Mouse (Mus musculus) intestine, embryonic 15.5 days (tissue): Measurements from ENCODE around the gene Chil1. TPM values are rescaled to one million over a fixed set of nuclear protein-coding genes. Genes with fewer than 3 reads are reported as not detected.

Experiments used
- ATAC-seq: fragments of 200-750 bp; cut with Nextera tagmentation; 2 replicates; pipeline ENCODE4 v1.8.0; 2017; ENCODE audit warnings: moderate TSS enrichment, moderate library complexity
- H3K27ac ChIP-seq: fragments of 300-500 bp; sonication (generic); 2 replicates; pipeline ENCODE4 v1.5.1; 2015; ENCODE audit warnings: mild to moderate bottlenecking, inconsistent platforms
- H3K27me3 ChIP-seq: fragments of 300-500 bp; sonication (generic); replicated peaks from 2 replicates; pipeline ENCODE4 v1.6.1; 2015; ENCODE audit warnings: inconsistent platforms
- H3K36me3 ChIP-seq: fragments of 300-500 bp; sonication (generic); 2 replicates; pipeline ENCODE4 v1.6.1; 2015; ENCODE audit warnings: inconsistent platforms
- H3K4me1 ChIP-seq: fragments of 300-500 bp; sonication (generic); replicated peaks from 2 replicates; pipeline ENCODE4 v1.6.1; 2015; ENCODE audit warnings: inconsistent platforms
- H3K4me2 ChIP-seq: fragments of 300-500 bp; sonication (generic); replicated peaks from 2 replicates; pipeline ENCODE4 v1.6.1; 2015; ENCODE audit warnings: mild to moderate bottlenecking, inconsistent platforms
- H3K4me3 ChIP-seq: fragments of 300-500 bp; sonication (generic); replicated peaks from 2 replicates; pipeline ENCODE4 v1.5.1; 2015; ENCODE audit warnings: inconsistent platforms
- H3K9ac ChIP-seq: fragments of 300-500 bp; sonication (generic); 2 replicates; pipeline ENCODE4 v1.6.1; 2015; ENCODE audit warnings: inconsistent platforms
- H3K9me3 ChIP-seq: fragments of 300-500 bp; sonication (generic); 2 replicates; pipeline ENCODE4 v1.6.1; 2016; ENCODE audit warnings: inconsistent platforms
- WGBS: fragments of 180-500 bp; shearing (Covaris S2); methylation state at CpG from one replicate; pipeline ENCODE4 v1.1.7; 2015; 5-methylcytosine and 5-hydroxymethylcytosine counted together
- polyA plus RNA-seq: library from polyadenylated mRNA; unstranded; fragments of >200 nt; fragmentation: Nextera tagmentation; extraction: Ambion mirVana; gene quantifications from 2 replicates; pipeline ENCODE4 v1.2.1, GENCODE M21; 2015

Gene Chil1
- polyA plus RNA-seq, 1 experiment from 2014 or later = 0.44 TPM

DNA sequence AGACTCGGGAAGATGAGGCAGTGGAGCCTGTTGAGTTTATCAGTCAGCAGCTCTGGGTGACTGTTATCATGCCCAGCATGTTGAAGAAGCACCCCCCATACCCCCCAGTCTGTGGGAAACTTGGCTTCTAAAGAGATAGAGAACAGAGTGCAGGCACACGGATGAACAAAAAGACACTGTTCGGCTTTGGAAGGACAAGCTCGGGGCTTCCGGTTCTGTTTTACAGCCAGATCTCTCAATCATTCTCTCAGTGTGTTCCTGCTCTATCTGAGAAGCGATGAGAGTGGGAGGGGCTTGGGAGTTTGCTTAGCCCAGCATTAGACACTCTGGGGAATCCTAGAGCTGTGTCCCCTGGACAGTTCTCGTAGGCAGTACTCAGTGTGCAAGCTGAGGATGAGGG lies 31.4 kb downstream of the Chil1 start:
- Histone ChIP-seq H3K9me3 (no peaks in the 10 kb centered on the region), H3K4me1 (peaks cover 26% of the 10 kb centered on the region), H3K27ac (peak overlapping the region; percentile 62), H3K9ac (no peak overlapping the region), H3K36me3 (no peaks in the 10 kb centered on the region), H3K4me2 (no peak overlapping the region), H3K27me3 (no peaks in the 10 kb centered on the region), H3K4me3 (no peak overlapping the region)
- WGBS = 25% methylated on average over 7 of the region's 7 CpGs
- 0 out of 2 replicates have a peak, but pooled peaks have one; percentile 16 for ATAC-seq

DNA sequence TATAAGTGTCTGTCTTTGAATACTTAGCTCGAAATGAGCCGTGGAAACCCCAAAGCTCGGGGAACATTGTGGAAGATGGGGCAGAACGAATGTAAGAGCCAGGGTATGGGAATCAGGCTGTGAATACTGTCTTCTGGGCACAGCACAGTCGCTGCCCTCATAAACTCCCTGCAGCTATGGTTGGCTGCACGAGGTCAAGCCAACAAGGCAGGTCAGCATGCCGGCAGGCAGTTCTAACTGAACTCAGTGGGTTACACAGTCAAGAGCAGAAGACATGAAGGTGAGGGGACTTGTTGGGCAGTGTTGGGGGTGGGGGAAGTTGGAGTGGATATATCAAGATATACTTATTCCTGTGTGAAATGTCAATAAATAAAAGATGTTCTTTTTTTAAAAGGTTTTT lies 33.1 kb downstream of the Chil1 start:
- 74% methylated on average over 7 of the region's 7 CpGs for WGBS
- no peak overlapping the region for H3K9ac ChIP-seq
- no peak for ATAC-seq
- no peak overlapping the region for H3K4me2 ChIP-seq
- H3K27me3 ChIP-seq = no peaks in the 10 kb centered on the region
- H3K36me3 ChIP-seq = no peaks in the 10 kb centered on the region
- no peak overlapping the region for H3K4me3 ChIP-seq
- no peaks in the 10 kb centered on the region for H3K9me3 ChIP-seq
- no peak overlapping the region for H3K27ac ChIP-seq
- peaks cover 26% of the 10 kb centered on the region for H3K4me1 ChIP-seq

DNA sequence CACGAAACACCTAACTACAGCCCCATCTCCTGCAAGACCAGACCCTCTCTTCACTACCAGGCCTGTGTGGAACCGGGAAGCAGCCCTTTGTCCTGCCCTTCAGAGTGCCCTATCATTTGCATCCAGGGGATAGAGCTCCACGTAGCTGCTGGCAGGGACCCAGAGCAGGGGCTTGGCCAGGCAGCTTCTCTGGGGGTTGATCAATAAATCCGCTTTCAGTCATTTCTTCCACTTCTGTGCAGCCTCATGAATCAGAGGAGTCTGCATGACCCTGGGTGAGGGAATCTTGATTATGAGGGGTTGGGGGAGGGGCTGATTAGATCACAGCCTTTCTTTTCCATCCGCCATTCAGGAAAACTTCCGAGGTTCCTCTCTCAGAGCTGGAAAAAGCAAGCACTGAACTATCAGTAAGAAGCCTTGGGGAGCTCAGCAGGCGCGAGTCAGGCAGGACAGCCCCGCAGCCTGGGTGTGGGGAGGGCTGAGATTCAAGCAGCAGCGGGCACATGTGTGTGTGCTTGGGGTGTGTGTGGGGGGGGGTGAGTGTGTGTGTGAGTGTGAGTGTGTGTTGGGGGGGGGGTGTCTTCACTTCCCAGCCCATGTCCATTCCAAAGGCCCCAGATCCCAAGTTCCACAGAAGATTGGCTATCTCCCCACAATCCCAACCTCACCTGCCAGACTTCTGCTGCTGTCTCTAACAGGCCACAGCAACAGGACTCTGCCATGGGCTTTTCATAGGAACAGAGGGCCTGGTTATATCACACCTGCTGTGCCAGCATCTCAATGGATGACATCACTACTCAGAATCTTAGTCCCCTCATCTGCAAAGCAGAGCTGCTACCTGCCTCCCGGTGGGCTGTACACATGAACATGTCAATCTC lies 34.0 kb downstream of the Chil1 start:
- Histone ChIP-seq H3K9me3 (no peaks in the 10 kb centered on the region), H3K4me2 (no peak overlapping the region), H3K27me3 (no peaks in the 10 kb centered on the region), H3K36me3 (no peaks in the 10 kb centered on the region), H3K4me1 (peaks cover 20% of the 10 kb centered on the region), H3K9ac (no peak overlapping the region), H3K27ac (peak overlapping the region; percentile 36), H3K4me3 (no peak overlapping the region)
- 41% methylated on average over 11 of the region's 11 CpGs for WGBS
- no peak for ATAC-seq

GRCm38 (mm10) chr1:134216629-134216971 lies 34.6 kb downstream of the Chil1 start:
- 74% methylated on average over 2 of the region's 2 CpGs for WGBS
- peak overlapping the region; percentile 71; the same call in 1 of the 2 replicates for H3K27ac ChIP-seq
- no peak overlapping the region for H3K4me3 ChIP-seq
- H3K36me3 ChIP-seq = no peaks in the 10 kb centered on the region
- no peak overlapping the region for H3K9ac ChIP-seq
- no peaks in the 10 kb centered on the region for H3K27me3 ChIP-seq
- peaks cover 18% of the 10 kb centered on the region for H3K4me1 ChIP-seq
- H3K4me2 ChIP-seq = peak overlapping the region; percentile 14
- no peak; the same call in 1 of the 2 replicates for ATAC-seq
- H3K9me3 ChIP-seq = no peaks in the 10 kb centered on the region

GRCm38 (mm10) chr1:134217028-134217481 lies 35.1 kb downstream of the Chil1 start:
- 36% methylated on average over 12 of the region's 12 CpGs for WGBS
- peak overlapping the region; percentile 71 for H3K27ac ChIP-seq

GRCm38 (mm10) chr1:134217942-134218341 lies 36.0 kb downstream of the Chil1 start:
- WGBS = 83% methylated on average over 3 of the region's 3 CpGs
- Histone ChIP-seq H3K27ac (no peak overlapping the region), H3K9me3 (no peaks in the 10 kb centered on the region), H3K4me3 (no peak overlapping the region), H3K4me2 (no peak overlapping the region), H3K9ac (no peak overlapping the region), H3K4me1 (peaks cover 24% of the 10 kb centered on the region), H3K36me3 (no peaks in the 10 kb centered on the region), H3K27me3 (no peaks in the 10 kb centered on the region)
- ATAC-seq = no peak

More at GRCm38 (mm10) chr1:134217028-134217481, 35.1 kb downstream of the Chil1 start:
- H3K9ac ChIP-seq = no peak overlapping the region
- H3K27me3 ChIP-seq = no peaks in the 10 kb centered on the region
- H3K4me3 ChIP-seq = no peak overlapping the region
- H3K4me1 ChIP-seq = peaks cover 18% of the 10 kb centered on the region
- ATAC-seq = peak; percentile 83
- H3K9me3 ChIP-seq = no peaks in the 10 kb centered on the region
- no peaks in the 10 kb centered on the region for H3K36me3 ChIP-seq
- peak overlapping the region; percentile 14 for H3K4me2 ChIP-seq

GRCm38 (mm10) chr1:134219608-134220007 lies 37.6 kb downstream of the Chil1 start:
- Histone ChIP-seq H3K27ac (no peak overlapping the region), H3K27me3 (no peaks in the 10 kb centered on the region), H3K4me1 (peaks cover 13% of the 10 kb centered on the region), H3K36me3 (no peaks in the 10 kb centered on the region), H3K9me3 (no peaks in the 10 kb centered on the region), H3K9ac (no peak overlapping the region), H3K4me2 (no peak overlapping the region), H3K4me3 (no peak overlapping the region)
- 88% methylated on average over 5 of the region's 5 CpGs for WGBS
- ATAC-seq = no peak

DNA sequence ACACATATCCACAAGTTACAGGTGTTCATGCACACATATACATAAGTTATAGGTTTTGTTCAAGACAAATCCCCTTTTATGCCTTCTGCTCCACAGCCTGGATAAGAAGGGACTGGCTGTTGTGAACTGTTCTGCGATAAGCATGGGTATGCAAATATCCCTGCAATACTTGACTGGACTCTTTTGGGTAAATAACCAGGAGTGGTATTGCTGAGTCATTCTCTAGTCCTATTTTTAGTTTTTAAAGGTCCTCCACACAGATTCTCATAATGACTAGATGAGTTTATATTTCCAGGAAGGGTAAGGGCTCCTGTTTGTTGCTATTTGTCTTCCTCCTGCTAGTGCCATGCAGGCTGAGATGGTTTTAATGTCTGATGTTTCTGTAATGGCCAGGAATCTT lies 39.2 kb downstream of the Chil1 start:
- ATAC-seq = no peak
- Histone ChIP-seq H3K4me1 (peaks cover 8% of the 10 kb centered on the region), H3K9me3 (no peaks in the 10 kb centered on the region), H3K4me3 (no peak overlapping the region), H3K27me3 (no peaks in the 10 kb centered on the region), H3K9ac (no peak overlapping the region), H3K4me2 (no peak overlapping the region), H3K36me3 (no peaks in the 10 kb centered on the region), H3K27ac (no peak overlapping the region)
- 65% methylated on average over 1 of the region's 1 CpGs for WGBS

- ATAC-seq = peak; percentile 41
- no peak overlapping the region for H3K27ac ChIP-seq
- 43% methylated on average over 8 of the region's 8 CpGs for WGBS
These were observed 40.4 kb downstream of the Chil1 start for GRCm38 (mm10) chr1:134222122-134223055.

DNA sequence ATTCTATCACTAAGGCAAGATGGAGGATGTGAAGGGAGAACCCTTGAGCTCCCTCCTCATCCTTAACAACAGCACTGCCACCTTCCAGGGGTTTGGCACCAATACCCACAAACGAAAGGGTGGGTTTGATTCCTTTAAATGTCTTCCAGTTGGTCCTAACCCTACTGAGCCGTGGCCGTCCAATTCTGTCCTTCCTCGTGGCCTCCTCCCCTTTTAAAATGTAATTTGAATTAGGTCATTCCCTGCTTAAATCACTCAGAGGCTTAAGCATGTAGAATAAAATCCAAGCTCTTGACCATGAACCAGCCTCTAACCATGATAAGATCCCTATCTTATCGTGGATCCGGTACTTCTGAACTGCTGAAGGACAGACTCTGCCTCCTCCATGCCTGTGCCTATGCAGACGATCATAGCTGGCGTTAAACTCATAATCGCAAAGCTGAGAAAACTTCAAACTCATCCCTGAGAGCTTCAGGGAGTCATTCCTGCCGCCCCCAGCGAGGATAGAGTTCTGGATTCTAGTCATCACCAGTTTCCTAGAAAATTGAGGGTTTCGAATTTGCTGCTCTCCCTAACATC lies 42.8 kb downstream of the Chil1 start:
- Histone ChIP-seq H3K4me3 (no peak overlapping the region), H3K27ac (no peak overlapping the region), H3K9me3 (no peaks in the 10 kb centered on the region), H3K9ac (no peak overlapping the region), H3K4me1 (peaks cover 8% of the 10 kb centered on the region), H3K36me3 (no peaks in the 10 kb centered on the region), H3K4me2 (no peak overlapping the region), H3K27me3 (no peaks in the 10 kb centered on the region)
- WGBS = 81% methylated on average over 12 of the region's 12 CpGs
- ATAC-seq = no peak

More at GRCm38 (mm10) chr1:134222122-134223055, 40.4 kb downstream of the Chil1 start:
- no peaks in the 10 kb centered on the region for H3K9me3 ChIP-seq
- peaks cover 8% of the 10 kb centered on the region for H3K4me1 ChIP-seq
- H3K9ac ChIP-seq = no peak overlapping the region
- H3K4me3 ChIP-seq = no peak overlapping the region
- no peak overlapping the region for H3K4me2 ChIP-seq
- H3K36me3 ChIP-seq = no peaks in the 10 kb centered on the region
- H3K27me3 ChIP-seq = no peaks in the 10 kb centered on the region

DNA sequence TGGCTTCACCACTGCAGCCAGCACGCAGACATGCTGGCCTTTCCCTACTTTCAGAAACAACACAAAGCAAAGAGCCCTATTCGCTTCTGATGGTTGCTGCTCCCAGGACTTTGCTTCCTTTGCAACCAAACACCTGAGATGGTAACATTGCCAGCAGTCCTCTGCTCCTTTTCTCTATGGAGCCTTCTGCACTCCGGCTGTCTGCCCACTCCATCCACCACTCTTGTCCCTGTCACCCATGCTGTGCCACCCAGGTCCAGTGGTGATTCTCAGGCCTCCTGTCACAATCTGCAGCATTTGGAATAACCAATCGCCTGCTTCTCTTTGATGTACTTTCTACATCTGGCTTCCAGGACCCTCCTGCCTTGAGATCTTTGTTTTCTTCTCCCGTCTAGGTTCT lies 43.4 kb downstream of the Chil1 start:
- no peak overlapping the region for H3K9ac ChIP-seq
- 92% methylated on average over 5 of the region's 5 CpGs for WGBS
- no peak overlapping the region for H3K27ac ChIP-seq
- ATAC-seq = no peak
- H3K27me3 ChIP-seq = no peaks in the 10 kb centered on the region
- no peak overlapping the region for H3K4me3 ChIP-seq
- peaks cover 8% of the 10 kb centered on the region for H3K4me1 ChIP-seq
- no peaks in the 10 kb centered on the region for H3K36me3 ChIP-seq
- no peaks in the 10 kb centered on the region for H3K9me3 ChIP-seq
- no peak overlapping the region for H3K4me2 ChIP-seq

DNA sequence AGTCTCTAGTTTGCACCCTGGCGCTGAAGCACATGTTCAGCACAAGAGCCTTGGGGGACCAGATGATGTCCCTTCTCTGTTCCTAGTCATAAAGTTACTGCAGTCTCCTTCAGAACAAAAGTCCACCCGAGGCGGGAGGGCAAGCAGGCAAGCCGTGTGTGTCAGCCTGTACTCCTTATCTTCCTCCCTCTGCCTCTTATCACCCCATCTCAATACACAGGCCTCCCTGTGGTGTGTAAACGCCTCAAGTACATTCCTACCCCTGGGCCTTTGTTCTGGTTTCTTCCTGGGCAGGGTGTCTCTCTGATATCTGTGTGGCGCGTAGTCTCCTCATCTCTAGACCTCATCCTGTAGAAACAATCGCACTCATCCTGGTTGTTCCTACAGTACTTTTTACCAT lies 44.8 kb downstream of the Chil1 start:
- peak; percentile 75 for ATAC-seq
- 61% methylated on average over 8 of the region's 8 CpGs for WGBS
- Histone ChIP-seq H3K27ac (no peak overlapping the region), H3K36me3 (no peaks in the 10 kb centered on the region), H3K4me2 (no peak overlapping the region), H3K27me3 (no peaks in the 10 kb centered on the region), H3K4me3 (no peak overlapping the region), H3K9me3 (no peaks in the 10 kb centered on the region), H3K4me1 (peaks cover 8% of the 10 kb centered on the region), H3K9ac (no peak overlapping the region)
